Mouse (Mus musculus) liver, postnatal 0 days (tissue): ENCODE measurements around the gene Ssbp1. TPM values are rescaled to one million over a fixed set of nuclear protein-coding genes. Genes with fewer than 3 reads are reported as not detected.
A peak's percentile ranks its signal among the peaks of the same experiment; 100 is the strongest.

Experiments used
- ATAC-seq: fragments of 200-750 bp; cut with Nextera tagmentation; 2 replicates; pipeline ENCODE4 v1.8.0; 2017; ENCODE audit warnings: mild to moderate bottlenecking, moderate library complexity
- DNase-seq: peaks from one replicate; pipeline ENCODE4 v3.0.0-alpha.2; 2016
- H3K27ac ChIP-seq: fragments of 300-500 bp; sonication (generic); 2 replicates; pipeline ENCODE4 v1.5.1; 2014; ENCODE audit warnings: antibody characterized with exemption, moderate library complexity, mild to moderate bottlenecking, low read depth
- H3K27me3 ChIP-seq: fragments of 300-500 bp; sonication (generic); 2 replicates; pipeline ENCODE4 v1.6.1; 2014; ENCODE audit warnings: low read length, control low read depth, mixed read lengths; ENCODE audit not compliant: insufficient read depth
- H3K36me3 ChIP-seq: fragments of 300-500 bp; sonication (generic); replicated peaks from 2 replicates; pipeline ENCODE4 v1.6.1; 2014; ENCODE audit warnings: mild to moderate bottlenecking, control low read depth, low read length, moderate library complexity, mixed read lengths; ENCODE audit not compliant: insufficient read depth
- H3K4me1 ChIP-seq: fragments of 300-500 bp; sonication (generic); 2 replicates; pipeline ENCODE4 v1.6.1; 2014; ENCODE audit warnings: antibody characterized with exemption, mild to moderate bottlenecking, control low read depth; ENCODE audit not compliant: insufficient read depth
- H3K4me2 ChIP-seq: fragments of 300-500 bp; sonication (generic); 2 replicates; pipeline ENCODE4 v1.6.1; 2014; ENCODE audit warnings: low read depth, mild to moderate bottlenecking, low read length, moderate library complexity, mixed read lengths
- H3K4me3 ChIP-seq: fragments of 300-500 bp; sonication (generic); 2 replicates; pipeline ENCODE4 v1.5.1; 2014; ENCODE audit warnings: low read depth, low read length
- H3K9ac ChIP-seq: fragments of 300-500 bp; sonication (generic); replicated peaks from 2 replicates; pipeline ENCODE4 v1.6.1; 2014; ENCODE audit warnings: mild to moderate bottlenecking, moderate library complexity
- H3K9me3 ChIP-seq: fragments of 300-500 bp; sonication (generic); 2 replicates; pipeline ENCODE4 v1.6.1; 2016; ENCODE audit warnings: mild to moderate bottlenecking, control low read depth, low read length, mixed read lengths
- CTCF ChIP-seq: sonication (generic); IDR thresholded peaks from 2 replicates; pipeline ENCODE4 v1.5.1; 2016; ENCODE audit warnings: antibody characterized with exemption, low read depth
- EP300 ChIP-seq: IDR thresholded peaks from 2 replicates; pipeline ENCODE4 v1.6.1; 2016; ENCODE audit warnings: antibody characterized with exemption, low read depth, mild to moderate bottlenecking
- WGBS: fragments of 180-500 bp; shearing (Covaris S2); extraction: QIAGEN DNeasy Blood & Tissue Kit; methylation state at CpG from one replicate; pipeline ENCODE4 v1.1.7; 2014; ENCODE audit not compliant: insufficient replicate concordance; 5-methylcytosine and 5-hydroxymethylcytosine counted together
- polyA plus RNA-seq: library from polyadenylated mRNA; unstranded; fragments of >200 nt; fragmentation: Nextera tagmentation; extraction: Ambion mirVana; gene quantifications from 2 replicates; pipeline ENCODE4 v1.2.1, GENCODE M21; 2015

Ssbp1 gene
- polyA plus RNA-seq, 1 experiment from 2014 or later, result 62.5 TPM

GRCm38 (mm10) chr6:40435151-40436046 is 35.8 kb upstream of the Ssbp1 start:
- Histone ChIP-seq H3K4me3 (peak overlapping the region; percentile 82), H3K9me3 (no peaks in the 10 kb centered on the region), H3K4me1 (peaks cover 31% of the 10 kb centered on the region), H3K27ac (peak overlapping the region; percentile 40; the same call in 1 of the 2 replicates), H3K27me3 (peaks cover 6% of the 10 kb centered on the region; the same call in 1 of the 2 replicates), H3K4me2 (peak overlapping the region; percentile 91), H3K36me3 (no peaks in the 10 kb centered on the region), H3K9ac (peak overlapping the region; percentile 83)
- ATAC-seq (peak; percentile 26), DNase-seq (peak; percentile 38)
- under 1% methylated on average over 66 of the region's 72 CpGs for WGBS
- TF ChIP-seq CTCF, result 0 out of 2 replicates have a peak, but pooled peaks have one; percentile 14
- TF ChIP-seq EP300, result no peak

GRCm38 (mm10) chr6:40436047-40436483 is 35.1 kb upstream of the Ssbp1 start, which contains the start of gene E330009J07Rik:
E330009J07Rik (minus strand) TSS chr6:40436135.
- H3K27me3 ChIP-seq, result peaks cover 6% of the 10 kb centered on the region; the same call in 1 of the 2 replicates

GRCm38 (mm10) chr6:40438936-40439335 is 32.2 kb upstream of the Ssbp1 start, which contains the start of gene Wee2:
Wee2 (plus strand) TSS chr6:40439088.
- Histone ChIP-seq H3K9me3 (no peaks in the 10 kb centered on the region), H3K4me2 (peak within 1 kb of the TSS; percentile 52), H3K36me3 (no peaks in the 10 kb centered on the region), H3K4me3 (no peak within 1 kb of the TSS), H3K27ac (0 out of 2 replicates have a peak within 1 kb of the TSS, but pooled peaks have one; percentile 22), H3K9ac (no peak within 1 kb of the TSS), H3K4me1 (peaks cover 14% of the 10 kb centered on the region), H3K27me3 (peaks cover 10% of the 10 kb centered on the region; the same call in 1 of the 2 replicates)
- no peak for DNase-seq
- ATAC-seq, result no peak
- WGBS, result 61% methylated on average over 5 of the region's 5 CpGs
- TF ChIP-seq EP300, result no peak
- TF ChIP-seq CTCF, result no peak

More at GRCm38 (mm10) chr6:40436047-40436483, 35.1 kb upstream of the Ssbp1 start, which contains the start of gene E330009J07Rik:
- Histone ChIP-seq H3K9ac (peak within 1 kb of the TSS; percentile 83), H3K4me1 (peaks cover 25% of the 10 kb centered on the region), H3K9me3 (no peaks in the 10 kb centered on the region), H3K4me3 (peak within 1 kb of the TSS; percentile 82), H3K27ac (peak within 1 kb of the TSS; percentile 40; the same call in 1 of the 2 replicates), H3K36me3 (no peaks in the 10 kb centered on the region), H3K4me2 (peak within 1 kb of the TSS; percentile 91)
- TF ChIP-seq CTCF, result no peak
- TF ChIP-seq EP300, result no peak
- WGBS, result 2% methylated on average over 23 of the region's 38 CpGs
- ATAC-seq (peak; percentile 84), DNase-seq (peak; percentile 85)

- Histone ChIP-seq H3K27ac (0 out of 2 replicates have a peak overlapping the region, but pooled peaks have one; percentile 22), H3K36me3 (no peaks in the 10 kb centered on the region), H3K9ac (no peak overlapping the region), H3K4me1 (peaks cover 9% of the 10 kb centered on the region), H3K9me3 (no peaks in the 10 kb centered on the region), H3K4me2 (peak overlapping the region; percentile 52), H3K4me3 (no peak overlapping the region), H3K27me3 (peaks cover 9% of the 10 kb centered on the region; the same call in 1 of the 2 replicates)
- DNase-seq (peak; percentile 19), ATAC-seq (no peak)
- WGBS, result 21% methylated on average over 12 of the region's 12 CpGs
- TF ChIP-seq CTCF, result no peak
- TF ChIP-seq EP300, result no peak
Observed at GRCm38 (mm10) chr6:40439731-40440130, 31.4 kb upstream of the Ssbp1 start.

- ATAC-seq (no peak), DNase-seq (no peak)
- Histone ChIP-seq H3K27ac (no peak overlapping the region), H3K4me3 (no peak overlapping the region), H3K36me3 (no peaks in the 10 kb centered on the region), H3K9ac (no peak overlapping the region), H3K9me3 (no peaks in the 10 kb centered on the region), H3K4me2 (no peak overlapping the region), H3K4me1 (peaks cover 6% of the 10 kb centered on the region; the same call in 1 of the 2 replicates), H3K27me3 (0 out of 2 replicates have a peak, but pooled peaks cover 7% of the 10 kb centered on the region)
- 68% methylated on average over 3 of the region's 3 CpGs for WGBS
- TF ChIP-seq EP300, result no peak
- no peak for TF ChIP-seq CTCF
Observed at GRCm38 (mm10) chr6:40441276-40441675, 29.9 kb upstream of the Ssbp1 start.

GRCm38 (mm10) chr6:40441755-40442154 is 29.4 kb upstream of the Ssbp1 start:
- Histone ChIP-seq H3K4me1 (peaks cover 3% of the 10 kb centered on the region; the same call in 1 of the 2 replicates), H3K36me3 (no peaks in the 10 kb centered on the region), H3K9ac (no peak overlapping the region), H3K4me2 (no peak overlapping the region), H3K4me3 (no peak overlapping the region), H3K27ac (no peak overlapping the region), H3K9me3 (no peaks in the 10 kb centered on the region), H3K27me3 (0 out of 2 replicates have a peak, but pooled peaks cover 7% of the 10 kb centered on the region)
- DNase-seq (no peak), ATAC-seq (no peak)
- WGBS, result 31% methylated on average over 3 of the region's 3 CpGs
- TF ChIP-seq CTCF, result peak; percentile 41
- no peak for TF ChIP-seq EP300
